Comparison of ENCODE assay signal across 28 mouse cellular contexts in genomic region chr6:65542391-65542790, GRCm38 (mm10). TPM values are rescaled to one million over a fixed set of nuclear protein-coding genes. Genes with fewer than 3 reads are reported as not detected.
DNase-seq lines count a peak whose midpoint lies in the region; ATAC-seq lines count a peak whose summit lies in the region.
"Had no signal": no experiment of that assay in that cellular context is flagged by ENCODE, and none has a peak within 500 bp of the region (broad histone marks: within the 10 kb centered on the region; RNA-seq: fewer than 3 reads in every experiment).

No protein-coding gene starts in this region.

- no peak overlapping the region for H3K4me2 ChIP-seq in forebrain, embryonic 14.5 days (ENCODE audit: low read length)
- no peak overlapping the region for H3K4me2 ChIP-seq in forebrain, embryonic 11.5 days (ENCODE audit: low read depth, low read length, severe bottlenecking)
- no peak overlapping the region for H3K4me2 ChIP-seq in hindbrain, embryonic 14.5 days (replicated peaks)
- no peak overlapping the region for H3K4me2 ChIP-seq in hindbrain, embryonic 11.5 days (replicated peaks; ENCODE audit: low read depth, low read length)
- H3K4me2 ChIP-seq: intestine, embryonic 15.5 days; limb, embryonic 13.5 days; liver, embryonic 13.5 days; stomach, embryonic 15.5 days had no signal

- no peaks in the 10 kb centered on the region for H3K9me3 ChIP-seq in forebrain, embryonic 14.5 days (replicated peaks; ENCODE audit: control insufficient read depth, low read length)
- H3K9me3 ChIP-seq in forebrain, embryonic 11.5 days (ENCODE audit: control insufficient read depth, low read length): no peaks in the 10 kb centered on the region
- H3K9me3 ChIP-seq in hindbrain, embryonic 14.5 days (ENCODE audit: control insufficient read depth, low read length): no peaks in the 10 kb centered on the region
- no peaks in the 10 kb centered on the region for H3K9me3 ChIP-seq in hindbrain, embryonic 11.5 days (ENCODE audit: control insufficient read depth, low read length)
- H3K9me3 ChIP-seq: G1E; hindbrain, embryonic 10.5 days; intestine, embryonic 15.5 days; limb, embryonic 13.5 days; liver, embryonic 13.5 days; stomach, embryonic 15.5 days had no signal

- WGBS in forebrain, embryonic 14.5 days: 59% methylated on average over 3 of the region's 3 CpGs
- 70% methylated on average over 3 of the region's 3 CpGs for WGBS in forebrain, embryonic 11.5 days
- WGBS in hindbrain, embryonic 14.5 days: 57% methylated on average over 3 of the region's 3 CpGs
- WGBS in hindbrain, embryonic 11.5 days: 57% methylated on average over 3 of the region's 3 CpGs

- H3K4me3 ChIP-seq in forebrain, embryonic 14.5 days (ENCODE audit: low read depth, low read length): no peak overlapping the region
- H3K4me3 ChIP-seq in forebrain, embryonic 11.5 days (ENCODE audit: low read depth, low read length): no peak overlapping the region
- H3K4me3 ChIP-seq in hindbrain, embryonic 14.5 days (replicated peaks; ENCODE audit: low read length): no peak overlapping the region
- H3K4me3 ChIP-seq in hindbrain, embryonic 11.5 days (ENCODE audit: low read depth, low read length): no peak overlapping the region
- H3K4me3 ChIP-seq: hindbrain, embryonic 10.5 days; intestine, embryonic 15.5 days; limb, embryonic 13.5 days; liver, embryonic 13.5 days; stomach, embryonic 15.5 days had no signal

- DNase-seq in forebrain, embryonic 14.5 days (ENCODE audit: low spot score): no peak
- DNase-seq in forebrain, embryonic 11.5 days (ENCODE audit: low spot score): no peak
- peak; percentile 22 for DNase-seq in hindbrain, embryonic 14.5 days (ENCODE audit: low spot score)
- DNase-seq in hindbrain, embryonic 11.5 days (ENCODE audit: low spot score): no peak
- DNase-seq in right cerebral cortex, adult 18-20 months: peak; percentile 13
- no peak for DNase-seq in right cerebral cortex, postnatal 10 days (ENCODE audit: low spot score in 2 of 2)
- no peak for DNase-seq in urinary bladder, postnatal 14 days (ENCODE audit: low spot score)
- DNase-seq: adrenal gland, postnatal 10 days; cerebellum, adult 11 months; cerebellum, adult 9-10 months; cerebellum, postnatal 36 days; gastrocnemius, postnatal 14 days; heart, postnatal 14 days; kidney, adult 2 months; kidney, postnatal 36 days; liver, embryonic 13.5 days; lung, adult 2 months; lung, postnatal 14 days; midbrain, embryonic 14.5 days; right cerebral cortex, postnatal 25 days; thymus, postnatal 14 days had no signal

- no peak overlapping the region for H3K9ac ChIP-seq in forebrain, embryonic 14.5 days (ENCODE audit: low read length)
- no peak overlapping the region for H3K9ac ChIP-seq in forebrain, embryonic 11.5 days (ENCODE audit: low read length)
- no peak overlapping the region for H3K9ac ChIP-seq in hindbrain, embryonic 14.5 days
- no peak overlapping the region for H3K9ac ChIP-seq in hindbrain, embryonic 11.5 days (ENCODE audit: low read depth, low read length)
- H3K9ac ChIP-seq: intestine, embryonic 15.5 days; limb, embryonic 13.5 days; liver, embryonic 13.5 days; stomach, embryonic 15.5 days had no signal

- H3K27me3 ChIP-seq in forebrain, embryonic 14.5 days (replicated peaks; ENCODE audit: control insufficient read depth, insufficient read depth, low read length): no peaks in the 10 kb centered on the region
- H3K27me3 ChIP-seq in forebrain, embryonic 11.5 days (ENCODE audit: control insufficient read depth, insufficient read depth, low read length): no peaks in the 10 kb centered on the region
- no peaks in the 10 kb centered on the region for H3K27me3 ChIP-seq in hindbrain, embryonic 14.5 days (ENCODE audit: control insufficient read depth, insufficient read depth, low read length)
- no peaks in the 10 kb centered on the region for H3K27me3 ChIP-seq in hindbrain, embryonic 11.5 days (ENCODE audit: control insufficient read depth, insufficient read depth, low read length)
- H3K27me3 ChIP-seq: intestine, embryonic 15.5 days; limb, embryonic 13.5 days; liver, embryonic 13.5 days; stomach, embryonic 15.5 days had no signal

- no peak overlapping the region for H3K27ac ChIP-seq in forebrain, embryonic 14.5 days (ENCODE audit: low read depth, low read length)
- no peak overlapping the region for H3K27ac ChIP-seq in forebrain, embryonic 11.5 days (ENCODE audit: low read depth, low read length)
- H3K27ac ChIP-seq in hindbrain, embryonic 14.5 days: no peak overlapping the region
- H3K27ac ChIP-seq in hindbrain, embryonic 11.5 days (ENCODE audit: low read depth, low read length): no peak overlapping the region
- H3K27ac ChIP-seq: hindbrain, embryonic 10.5 days; hindbrain, postnatal 0 days; intestine, embryonic 15.5 days; limb, embryonic 13.5 days; liver, embryonic 13.5 days; stomach, embryonic 15.5 days had no signal

- H3K4me1 ChIP-seq in forebrain, embryonic 14.5 days (ENCODE audit: control insufficient read depth, insufficient read depth, low read length): no peaks in the 10 kb centered on the region
- no peaks in the 10 kb centered on the region for H3K4me1 ChIP-seq in forebrain, embryonic 11.5 days (replicated peaks; ENCODE audit: control insufficient read depth, insufficient read depth, low read length)
- H3K4me1 ChIP-seq in hindbrain, embryonic 14.5 days (replicated peaks; ENCODE audit: control insufficient read depth, insufficient read depth, low read length): no peaks in the 10 kb centered on the region
- no peaks in the 10 kb centered on the region for H3K4me1 ChIP-seq in hindbrain, embryonic 11.5 days (replicated peaks; ENCODE audit: control insufficient read depth, insufficient read depth, low read length)
- H3K4me1 ChIP-seq: intestine, embryonic 15.5 days; liver, embryonic 13.5 days; stomach, embryonic 15.5 days had no signal

- no peaks in the 10 kb centered on the region for H3K36me3 ChIP-seq in forebrain, embryonic 14.5 days (ENCODE audit: control insufficient read depth, insufficient read depth, low read length)
- no peaks in the 10 kb centered on the region for H3K36me3 ChIP-seq in forebrain, embryonic 11.5 days (ENCODE audit: control insufficient read depth, insufficient read depth, low read length)
- H3K36me3 ChIP-seq in hindbrain, embryonic 14.5 days (replicated peaks; ENCODE audit: control insufficient read depth, insufficient read depth): no peaks in the 10 kb centered on the region
- no peaks in the 10 kb centered on the region for H3K36me3 ChIP-seq in hindbrain, embryonic 11.5 days (ENCODE audit: control insufficient read depth, insufficient read depth, low read length)
- H3K36me3 ChIP-seq: G1E; hindbrain, embryonic 10.5 days; intestine, embryonic 15.5 days; limb, embryonic 13.5 days; liver, embryonic 13.5 days; stomach, embryonic 15.5 days had no signal

- peak; percentile 42 for ATAC-seq in forebrain, embryonic 14.5 days
- ATAC-seq in forebrain, embryonic 11.5 days (replicated peaks; ENCODE audit: low FRiP score): no peak
- ATAC-seq in hindbrain, embryonic 14.5 days (ENCODE audit: low FRiP score): no peak
- ATAC-seq in hindbrain, embryonic 11.5 days (ENCODE audit: low FRiP score): no peak
- ATAC-seq: hindbrain, postnatal 0 days; intestine, embryonic 15.5 days; Patski had no signal

RNA-seq across cellular contexts. Expression of gene Tnip3, which starts 17.3 kb away (rescaled TPM):
- polyA plus RNA-seq in forebrain, embryonic 14.5 days (2014; fragmentation: Nextera tagmentation; extraction: Ambion mirVana): not detected in 2 replicates
- 0.17 TPM in 1 of 2 replicates, not detected in the other for polyA plus RNA-seq in forebrain, embryonic 11.5 days (2014; fragmentation: Nextera tagmentation; extraction: Ambion mirVana)
- polyA plus RNA-seq in hindbrain, embryonic 14.5 days (2014; fragmentation: Nextera tagmentation; extraction: Ambion mirVana): not detected in 2 replicates
- polyA plus RNA-seq in hindbrain, embryonic 11.5 days (2014; fragmentation: Nextera tagmentation; extraction: Ambion mirVana): 0.13 TPM in 1 of 2 replicates, not detected in the other
- polyA plus RNA-seq: G1E; hindbrain, embryonic 10.5 days; hindbrain, postnatal 0 days; midbrain, embryonic 14.5 days had no signal

Comparison
In these comparisons a context has a peak if more than half of its experiments do, and no peak if none do; other contexts are left out.
1. DNase-seq: peak in hindbrain, embryonic 14.5 days (single experiment) and right cerebral cortex, adult 18-20 months (single experiment); none in forebrain, embryonic 14.5 days (single experiment), forebrain, embryonic 11.5 days (single experiment), hindbrain, embryonic 11.5 days (single experiment), right cerebral cortex, postnatal 10 days (0 of 2) and urinary bladder, postnatal 14 days (single experiment).